Mouse (Mus musculus): ENCODE measurements around the gene Dnah8. TPM values are rescaled to one million over a fixed set of nuclear protein-coding genes. Genes with fewer than 3 reads are reported as not detected.
"Not testable (repeated sequence)": the region's sequence is repeated elsewhere in the genome, so short reads cannot be mapped to it uniquely, and the experiment has no call there.

The Dnah8 gene
- polyA plus RNA-seq, 1 experiment from 2014 or later, result 1.0 TPM

DNA sequence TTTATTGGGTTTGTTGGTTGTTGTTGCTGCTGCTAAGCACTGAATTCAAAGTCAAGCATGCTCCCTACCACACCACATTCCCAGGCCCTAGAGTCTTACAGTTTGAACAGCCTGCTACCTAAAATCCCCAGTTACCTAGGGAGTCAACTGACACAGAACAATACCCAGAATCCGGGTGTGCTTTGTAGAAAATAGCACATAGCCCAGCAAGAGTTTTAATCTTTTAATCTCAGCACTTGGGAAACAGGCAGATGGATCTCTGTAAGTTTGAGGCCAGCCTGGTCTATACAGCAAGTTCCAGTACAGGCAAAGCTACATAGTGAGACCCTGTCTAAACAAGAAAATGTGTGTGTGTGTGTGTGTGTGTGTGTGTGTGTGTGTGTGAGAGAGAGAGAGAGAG is 13.4 kb upstream of the Dnah8 start:
- Histone ChIP-seq H3K4me1 (peaks cover 16% of the 10 kb centered on the region), H3K27me3 (replicated peaks) (no peaks in the 10 kb centered on the region), H3K4me3 (replicated peaks) (no peak overlapping the region), H3K9ac (no peak overlapping the region), H3K4me2 (peak overlapping the region; percentile 2; the same call in 1 of the 2 replicates), H3K27ac (no peak overlapping the region), H3K36me3 (0 out of 2 replicates have a peak, but pooled peaks cover 4% of the 10 kb centered on the region), H3K9me3 (no peaks in the 10 kb centered on the region)
- WGBS, result 65% methylated on average over 1 of the region's 1 CpGs
- ATAC-seq (ENCODE audit: insufficient read depth, low FRiP score, low read depth), result no peak

DNA sequence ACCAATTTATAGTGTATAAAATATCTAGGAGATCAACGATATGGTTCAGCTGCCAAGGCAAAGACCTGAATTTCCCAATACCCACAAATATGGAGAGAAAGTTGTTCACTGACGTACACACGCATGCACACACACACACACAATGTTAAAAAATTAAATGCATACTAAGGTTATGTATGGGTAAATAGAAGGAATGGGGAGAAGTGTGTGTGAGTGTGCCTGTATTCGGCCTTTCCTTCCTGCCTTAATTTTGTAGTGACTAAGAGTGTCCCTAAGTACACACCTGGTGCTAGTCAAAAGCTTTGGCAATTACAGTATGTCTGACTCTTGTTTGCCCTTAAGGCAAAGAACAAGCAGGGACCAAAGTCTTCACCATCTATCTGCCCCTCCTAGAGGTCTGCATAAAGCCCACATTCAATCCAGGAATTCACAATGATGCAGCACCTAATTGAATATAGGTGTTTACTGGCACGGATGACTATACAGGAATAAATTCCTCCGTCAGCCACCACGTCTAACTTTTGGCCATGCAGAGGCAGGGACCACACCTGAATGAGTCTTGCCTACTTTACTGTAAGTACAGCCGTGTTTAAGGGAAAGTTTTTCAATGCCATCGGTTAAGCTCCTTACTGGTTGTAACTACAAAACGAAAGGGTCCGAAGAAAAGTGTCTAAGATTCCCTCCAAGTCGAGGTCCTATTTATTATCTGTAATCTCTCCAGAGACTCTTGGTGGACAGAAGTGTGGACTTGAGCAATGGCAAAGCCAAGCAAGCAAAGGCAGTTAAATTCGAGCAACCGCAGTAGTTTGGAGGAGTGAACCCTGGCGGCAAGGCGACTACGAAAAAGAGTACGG is 12.7 kb upstream of the Dnah8 start:
- ATAC-seq (ENCODE audit: insufficient read depth, low FRiP score, low read depth), result no peak
- peak overlapping the region; percentile 75 for H3K4me3 ChIP-seq (replicated peaks)
- WGBS, result 21% methylated on average over 18 of the region's 18 CpGs
- H3K4me2 ChIP-seq, result peak overlapping the region; percentile 56
- no peaks in the 10 kb centered on the region for H3K9me3 ChIP-seq
- peak overlapping the region; percentile 85 for H3K9ac ChIP-seq
- H3K27ac ChIP-seq, result peak overlapping the region; percentile 89
- 0 out of 2 replicates have a peak, but pooled peaks cover 12% of the 10 kb centered on the region for H3K4me1 ChIP-seq
- H3K27me3 ChIP-seq (replicated peaks), result no peaks in the 10 kb centered on the region
- 0 out of 2 replicates have a peak, but pooled peaks cover 4% of the 10 kb centered on the region for H3K36me3 ChIP-seq

DNA sequence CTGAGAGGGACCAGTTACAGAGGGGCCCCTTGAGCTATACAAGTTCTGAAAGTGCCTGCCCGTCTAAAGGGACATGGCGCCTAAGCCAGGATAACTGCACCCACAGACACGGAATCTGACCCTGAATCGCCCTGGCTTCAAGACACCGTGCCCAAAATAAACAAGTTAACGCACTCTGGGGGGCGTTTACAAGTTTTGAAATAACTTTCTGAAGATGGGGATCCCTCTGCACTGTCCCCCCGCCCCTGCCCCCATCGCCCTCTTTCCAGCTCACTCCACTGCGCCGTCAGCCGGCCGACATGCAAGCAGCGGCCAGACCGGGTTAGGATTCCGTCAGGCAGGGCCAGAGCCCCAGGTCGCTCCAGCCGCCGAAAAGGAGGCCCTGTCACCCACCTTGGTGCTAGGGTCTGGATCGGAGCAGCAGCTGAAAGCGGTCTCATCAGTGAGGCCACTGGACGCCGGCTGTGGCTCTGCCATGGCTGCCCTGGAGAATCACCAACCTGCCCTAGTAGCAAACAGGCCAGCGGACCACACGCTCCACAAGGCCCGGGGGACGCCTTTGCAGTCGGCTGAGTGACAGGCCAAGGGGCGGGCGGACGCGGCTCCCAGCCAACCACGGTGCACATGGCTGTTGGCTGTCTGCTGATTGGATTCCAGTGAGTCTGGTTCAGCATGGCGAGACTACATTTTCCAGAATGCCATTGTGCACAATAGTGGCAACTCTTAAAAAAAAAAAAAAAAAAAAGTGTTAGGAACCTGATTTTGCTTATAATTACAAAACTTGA is 11.9 kb upstream of the Dnah8 start:
- H3K4me2 ChIP-seq, result peak overlapping the region; percentile 56

DNA sequence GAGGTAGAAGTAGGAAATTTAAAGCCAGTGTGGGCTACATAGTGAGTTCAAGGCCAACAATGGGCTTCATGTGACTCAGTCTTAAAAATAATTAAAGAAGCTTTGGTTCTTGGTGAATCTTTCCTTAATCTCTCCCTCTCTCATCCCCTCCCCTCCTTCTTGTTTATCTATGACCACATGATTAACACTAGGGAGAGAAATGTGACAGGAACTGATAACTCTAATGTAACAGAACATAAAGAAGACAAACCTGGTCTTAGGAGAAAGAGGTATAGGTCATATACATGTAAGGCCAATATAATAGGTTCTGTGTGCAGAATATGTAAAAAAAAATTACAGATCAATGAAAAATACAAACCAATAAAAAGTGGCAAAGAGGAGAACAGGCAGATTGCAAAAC is 10.8 kb upstream of the Dnah8 start:
- Histone ChIP-seq H3K9ac (no peak overlapping the region), H3K4me2 (no peak overlapping the region)
- ATAC-seq (ENCODE audit: insufficient read depth, low FRiP score, low read depth), result no peak

More for the DNA sequence above, 11.9 kb upstream of the Dnah8 start:
- Histone ChIP-seq H3K27me3 (replicated peaks) (no peaks in the 10 kb centered on the region), H3K36me3 (0 out of 2 replicates have a peak, but pooled peaks cover 2% of the 10 kb centered on the region), H3K9me3 (no peaks in the 10 kb centered on the region), H3K4me1 (0 out of 2 replicates have a peak, but pooled peaks cover 12% of the 10 kb centered on the region), H3K9ac (peak overlapping the region; percentile 85), H3K4me3 (replicated peaks) (peak overlapping the region; percentile 75), H3K27ac (peak overlapping the region; percentile 89)
- ATAC-seq (ENCODE audit: insufficient read depth, low FRiP score, low read depth), result peak; percentile 100
- WGBS, result under 1% methylated on average over 34 of the region's 34 CpGs

GRCm38 (mm10) chr17:30616203-30616602 is 8.0 kb upstream of the Dnah8 start:
- Histone ChIP-seq H3K4me1 (no peaks in the 10 kb centered on the region), H3K27ac (no peak overlapping the region), H3K4me2 (no peak overlapping the region), H3K9me3 (no peaks in the 10 kb centered on the region), H3K9ac (no peak overlapping the region), H3K36me3 (no peaks in the 10 kb centered on the region), H3K27me3 (replicated peaks) (no peaks in the 10 kb centered on the region), H3K4me3 (replicated peaks) (no peak overlapping the region)
- no peak for ATAC-seq (ENCODE audit: insufficient read depth, low FRiP score, low read depth)
- 84% methylated on average over 5 of the region's 5 CpGs for WGBS

More for the DNA sequence above, 10.8 kb upstream of the Dnah8 start:
- H3K9me3 ChIP-seq, result no peaks in the 10 kb centered on the region
- 0 out of 2 replicates have a peak, but pooled peaks cover 12% of the 10 kb centered on the region for H3K4me1 ChIP-seq
- H3K36me3 ChIP-seq, result no peaks in the 10 kb centered on the region
- no peak overlapping the region for H3K27ac ChIP-seq
- no peaks in the 10 kb centered on the region for H3K27me3 ChIP-seq (replicated peaks)
- H3K4me3 ChIP-seq (replicated peaks), result no peak overlapping the region

- no peak for ATAC-seq (ENCODE audit: insufficient read depth, low FRiP score, low read depth)
Measured at GRCm38 (mm10) chr17:30618136-30618891, 5.8 kb upstream of the Dnah8 start.

DNA sequence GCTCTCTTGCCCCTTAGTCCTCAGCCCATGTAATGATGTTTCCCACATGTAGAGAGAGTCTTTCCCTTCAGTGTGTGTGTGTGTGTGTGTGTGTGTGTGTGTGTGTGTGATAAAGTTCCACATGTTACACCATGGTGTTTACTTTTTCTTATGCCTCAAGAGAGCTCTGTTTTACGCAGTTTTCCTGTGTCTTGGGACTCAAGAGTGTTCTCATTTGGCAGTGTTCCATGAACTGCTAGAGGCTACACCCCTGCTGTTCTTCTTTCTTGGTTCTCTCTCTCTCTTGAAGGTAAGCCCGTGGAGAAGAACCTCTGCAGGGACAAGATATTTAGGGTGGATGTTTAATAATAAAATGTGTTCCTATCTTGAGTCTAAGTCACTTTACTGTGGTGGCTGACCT is 5.0 kb upstream of the Dnah8 start:
- no peak for ATAC-seq (ENCODE audit: insufficient read depth, low FRiP score, low read depth)
- Histone ChIP-seq H3K36me3 (no peaks in the 10 kb centered on the region), H3K27me3 (replicated peaks) (no peaks in the 10 kb centered on the region), H3K27ac (no peak overlapping the region), H3K4me2 (no peak overlapping the region), H3K9ac (no peak overlapping the region), H3K4me3 (replicated peaks) (no peak overlapping the region), H3K9me3 (no peaks in the 10 kb centered on the region), H3K4me1 (no peaks in the 10 kb centered on the region)
- 33% methylated on average over 2 of the region's 2 CpGs for WGBS

More at GRCm38 (mm10) chr17:30618136-30618891, 5.8 kb upstream of the Dnah8 start:
- no peak overlapping the region for H3K9ac ChIP-seq
- H3K9me3 ChIP-seq, result no peaks in the 10 kb centered on the region
- H3K36me3 ChIP-seq, result no peaks in the 10 kb centered on the region
- H3K27me3 ChIP-seq (replicated peaks), result no peaks in the 10 kb centered on the region
- H3K27ac ChIP-seq, result no peak overlapping the region
- H3K4me1 ChIP-seq, result no peaks in the 10 kb centered on the region
- 70% methylated on average over 3 of the region's 3 CpGs for WGBS
- H3K4me3 ChIP-seq (replicated peaks), result no peak overlapping the region
- H3K4me2 ChIP-seq, result no peak overlapping the region

DNA sequence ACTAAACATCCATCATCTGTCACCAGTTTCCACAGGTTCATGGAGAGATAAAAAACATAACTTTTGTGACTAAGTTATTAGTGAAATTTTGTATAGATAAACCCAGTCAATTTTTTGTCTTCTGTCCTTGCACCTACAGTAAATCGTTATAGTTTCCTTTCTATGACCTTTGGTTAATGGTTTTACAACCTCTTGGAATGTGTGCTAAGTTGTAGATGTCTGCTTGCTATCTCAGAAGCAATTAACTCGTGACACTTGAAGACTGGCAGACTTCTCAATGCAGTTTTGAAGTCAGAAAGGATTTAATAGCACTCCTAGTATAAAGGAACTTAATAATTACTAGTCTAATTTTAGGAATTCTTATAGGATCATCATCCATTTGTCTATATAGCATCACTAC is 3.6 kb upstream of the Dnah8 start:
- WGBS, result 38% methylated on average over 2 of the region's 2 CpGs
- no peak for ATAC-seq (ENCODE audit: insufficient read depth, low FRiP score, low read depth)

GRCm38 (mm10) chr17:30621450-30621849 is 2.7 kb upstream of the Dnah8 start:
- Histone ChIP-seq H3K27me3 (replicated peaks) (no peaks in the 10 kb centered on the region), H3K4me3 (replicated peaks) (no peak overlapping the region), H3K27ac (no peak overlapping the region), H3K9me3 (no peaks in the 10 kb centered on the region), H3K4me2 (no peak overlapping the region), H3K9ac (no peak overlapping the region), H3K36me3 (no peaks in the 10 kb centered on the region), H3K4me1 (no peaks in the 10 kb centered on the region)
- WGBS, result 67% methylated on average over 4 of the region's 4 CpGs
- ATAC-seq (ENCODE audit: insufficient read depth, low FRiP score, low read depth), result no peak

More for the DNA sequence above, 3.6 kb upstream of the Dnah8 start:
- Histone ChIP-seq H3K4me2 (no peak overlapping the region), H3K4me1 (no peaks in the 10 kb centered on the region), H3K4me3 (replicated peaks) (no peak overlapping the region), H3K27me3 (replicated peaks) (no peaks in the 10 kb centered on the region), H3K9me3 (no peaks in the 10 kb centered on the region), H3K36me3 (no peaks in the 10 kb centered on the region), H3K9ac (no peak overlapping the region), H3K27ac (no peak overlapping the region)

- Histone ChIP-seq H3K4me1 (no peaks in the 10 kb centered on the region), H3K27ac (no peak overlapping the region), H3K27me3 (replicated peaks) (no peaks in the 10 kb centered on the region), H3K9me3 (no peaks in the 10 kb centered on the region), H3K9ac (no peak overlapping the region), H3K4me3 (replicated peaks) (no peak overlapping the region), H3K4me2 (no peak overlapping the region), H3K36me3 (no peaks in the 10 kb centered on the region)
- 84% methylated on average over 3 of the region's 3 CpGs for WGBS
- ATAC-seq (ENCODE audit: insufficient read depth, low FRiP score, low read depth), result no peak
Measured at GRCm38 (mm10) chr17:30623200-30623599, 954 bp upstream of the Dnah8 start.

DNA sequence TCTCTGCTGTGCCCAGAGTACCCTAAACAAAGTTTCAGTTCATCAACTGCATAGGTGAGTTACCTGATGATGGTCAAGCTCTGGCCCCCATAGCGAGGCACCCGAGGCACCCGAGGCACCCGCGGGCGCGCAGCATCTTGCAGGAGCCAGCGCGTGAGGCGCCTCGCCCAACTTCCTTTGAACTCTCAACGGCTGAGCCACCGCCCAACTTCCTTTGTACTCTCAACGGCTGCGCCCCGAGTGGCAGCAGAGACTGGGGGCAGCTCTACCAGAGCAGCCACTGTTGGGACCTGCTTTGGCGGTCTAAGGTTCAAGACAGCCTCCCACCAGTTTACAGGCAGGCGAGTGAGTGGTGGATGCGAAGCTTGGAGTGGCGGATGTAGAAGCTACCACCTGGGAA is 2.6 kb downstream of the Dnah8 start, which contains the start of gene Glo1:
Gene Glo1 (minus strand): TSS at position 153 of the 400 bp plus-strand sequence.
- no CpG with 5 or more reads among the region's 20 CpGs for WGBS

More for the DNA sequence above, 2.6 kb downstream of the Dnah8 start, which contains the start of gene Glo1:
- ATAC-seq (ENCODE audit: insufficient read depth, low FRiP score, low read depth); H3K27me3 ChIP-seq (replicated peaks); H3K9ac ChIP-seq; H3K4me1 ChIP-seq; H3K4me2 ChIP-seq; H3K27ac ChIP-seq; H3K36me3 ChIP-seq; H3K4me3 ChIP-seq (replicated peaks); H3K9me3 ChIP-seq: not testable (repeated sequence)
